Mouse (Mus musculus): ENCODE results near the gene C2cd5. TPM values are rescaled to one million over a fixed set of nuclear protein-coding genes. Genes with fewer than 3 reads are reported as not detected.
"Not testable (repeated sequence)": the region's sequence is repeated elsewhere in the genome, so short reads cannot be mapped to it uniquely, and the experiment has no call there.

C2cd5 gene
- polyA plus RNA-seq, 1 experiment from 2014 or later: 40.7 TPM

DNA sequence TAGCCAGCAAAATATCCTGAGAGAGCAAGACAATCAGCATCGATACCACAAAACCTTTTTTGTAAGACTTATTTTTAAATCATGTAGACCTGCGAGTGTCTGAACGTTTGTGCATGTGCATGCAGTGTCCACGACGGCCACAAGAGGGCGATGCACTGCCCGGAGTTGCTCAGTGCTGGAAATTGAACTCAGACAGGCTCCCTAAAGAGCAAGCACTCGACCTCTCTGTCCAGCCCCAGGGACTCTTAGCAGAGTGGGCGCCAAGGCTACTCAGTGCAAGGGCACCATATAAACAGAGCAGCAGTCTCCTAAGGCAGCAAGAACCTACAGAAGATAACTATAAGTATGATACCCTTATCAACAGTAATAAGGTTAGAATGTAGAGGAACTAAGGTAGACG, 111.2 kb downstream of the C2cd5 start:
- Histone ChIP-seq H3K9ac (no peak overlapping the region), H3K9me3 (ENCODE audit: control insufficient read depth, low read length) (no peaks in the 10 kb centered on the region), H3K4me1 (replicated peaks; ENCODE audit: control insufficient read depth, insufficient read depth, low read length) (peaks cover 15% of the 10 kb centered on the region), H3K36me3 (replicated peaks; ENCODE audit: control insufficient read depth, insufficient read depth) (no peaks in the 10 kb centered on the region), H3K27me3 (ENCODE audit: control insufficient read depth, insufficient read depth, low read length) (no peaks in the 10 kb centered on the region), H3K4me2 (replicated peaks) (no peak overlapping the region), H3K27ac (no peak overlapping the region), H3K4me3 (replicated peaks; ENCODE audit: low read length) (no peak overlapping the region)
- DNase-seq (ENCODE audit: low spot score) (peak; percentile 55), ATAC-seq (ENCODE audit: low FRiP score) (no peak)
- 30% methylated on average over 10 of the region's 10 CpGs for WGBS

DNA sequence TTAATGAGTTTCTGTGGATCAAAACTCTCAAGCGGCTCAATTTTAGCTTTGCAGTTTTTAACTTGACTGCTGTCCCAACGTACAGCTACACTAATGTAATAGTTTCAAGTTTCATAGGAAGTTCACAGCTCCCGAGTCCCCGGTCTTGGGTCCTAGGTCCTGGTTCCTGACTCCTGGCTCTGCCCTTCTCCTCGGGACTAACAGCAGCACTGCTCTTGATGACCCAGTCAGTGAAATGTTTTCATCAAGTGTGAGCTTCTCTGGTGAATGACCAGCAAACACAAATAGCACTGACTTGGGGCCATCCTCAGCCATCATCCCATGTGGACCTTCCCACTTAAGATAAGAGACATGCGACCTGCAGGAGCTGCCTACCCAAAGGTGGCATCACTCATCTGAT, 111.7 kb downstream of the C2cd5 start:
- Histone ChIP-seq H3K27ac (no peak overlapping the region), H3K36me3 (replicated peaks; ENCODE audit: control insufficient read depth, insufficient read depth) (no peaks in the 10 kb centered on the region), H3K9me3 (ENCODE audit: control insufficient read depth, low read length) (no peaks in the 10 kb centered on the region), H3K4me3 (replicated peaks; ENCODE audit: low read length) (no peak overlapping the region), H3K4me1 (replicated peaks; ENCODE audit: control insufficient read depth, insufficient read depth, low read length) (peaks cover 13% of the 10 kb centered on the region), H3K4me2 (replicated peaks) (no peak overlapping the region), H3K9ac (no peak overlapping the region), H3K27me3 (ENCODE audit: control insufficient read depth, insufficient read depth, low read length) (no peaks in the 10 kb centered on the region)
- ATAC-seq (ENCODE audit: low FRiP score): no peak
- WGBS: 81% methylated on average over 6 of the region's 6 CpGs
- no peak for DNase-seq (ENCODE audit: low spot score)

- H3K36me3 ChIP-seq (replicated peaks; ENCODE audit: control insufficient read depth, insufficient read depth): no peaks in the 10 kb centered on the region
- 78% methylated on average over 6 of the region's 6 CpGs for WGBS
- peaks cover 9% of the 10 kb centered on the region for H3K4me1 ChIP-seq (replicated peaks; ENCODE audit: control insufficient read depth, insufficient read depth, low read length)
- H3K9ac ChIP-seq: no peak overlapping the region
- H3K27ac ChIP-seq: no peak overlapping the region
- H3K27me3 ChIP-seq (ENCODE audit: control insufficient read depth, insufficient read depth, low read length): no peaks in the 10 kb centered on the region
- no peak for ATAC-seq (ENCODE audit: low FRiP score)
- H3K4me2 ChIP-seq (replicated peaks): no peak overlapping the region
- H3K9me3 ChIP-seq (ENCODE audit: control insufficient read depth, low read length): no peaks in the 10 kb centered on the region
- H3K4me3 ChIP-seq (replicated peaks; ENCODE audit: low read length): no peak overlapping the region
- DNase-seq (ENCODE audit: low spot score): no peak
These were observed 112.3 kb downstream of the C2cd5 start for GRCm38 (mm10) chr6:142987616-142988015.

GRCm38 (mm10) chr6:142986706-142987105, 113.2 kb downstream of the C2cd5 start:
- H3K36me3 ChIP-seq (replicated peaks; ENCODE audit: control insufficient read depth, insufficient read depth); H3K9me3 ChIP-seq (ENCODE audit: control insufficient read depth, low read length); DNase-seq (ENCODE audit: low spot score); H3K4me2 ChIP-seq (replicated peaks); H3K27ac ChIP-seq; H3K4me3 ChIP-seq (replicated peaks; ENCODE audit: low read length); ATAC-seq (ENCODE audit: low FRiP score); H3K27me3 ChIP-seq (ENCODE audit: control insufficient read depth, insufficient read depth, low read length); H3K4me1 ChIP-seq (replicated peaks; ENCODE audit: control insufficient read depth, insufficient read depth, low read length); H3K9ac ChIP-seq: not testable (repeated sequence)
- 91% methylated on average over 9 of the region's 9 CpGs for WGBS

- 91% methylated on average over 9 of the region's 9 CpGs for WGBS
- not testable (repeated sequence) for H3K4me3 ChIP-seq (replicated peaks; ENCODE audit: low read length); DNase-seq (ENCODE audit: low spot score); H3K9me3 ChIP-seq (ENCODE audit: control insufficient read depth, low read length); H3K9ac ChIP-seq; H3K4me2 ChIP-seq (replicated peaks); H3K4me1 ChIP-seq (replicated peaks; ENCODE audit: control insufficient read depth, insufficient read depth, low read length); H3K36me3 ChIP-seq (replicated peaks; ENCODE audit: control insufficient read depth, insufficient read depth); H3K27ac ChIP-seq; H3K27me3 ChIP-seq (ENCODE audit: control insufficient read depth, insufficient read depth, low read length); ATAC-seq (ENCODE audit: low FRiP score)
These were observed 114.2 kb downstream of the C2cd5 start for GRCm38 (mm10) chr6:142985561-142986238.

GRCm38 (mm10) chr6:142979665-142980660, 120.0 kb downstream of the C2cd5 start:
- H3K9me3 ChIP-seq (ENCODE audit: control insufficient read depth, low read length): 0 out of 2 replicates have a peak, but pooled peaks cover 3% of the 10 kb centered on the region
- peaks cover 22% of the 10 kb centered on the region for H3K4me1 ChIP-seq (replicated peaks; ENCODE audit: control insufficient read depth, insufficient read depth, low read length)
- no peaks in the 10 kb centered on the region for H3K36me3 ChIP-seq (replicated peaks; ENCODE audit: control insufficient read depth, insufficient read depth)
- peak overlapping the region; percentile 63 for H3K27ac ChIP-seq
- DNase-seq (ENCODE audit: low spot score): peak; percentile 42
- WGBS: 29% methylated on average over 6 of the region's 6 CpGs
- peak; percentile 84; the same call in 1 of the 2 replicates for ATAC-seq (ENCODE audit: low FRiP score)
- no peak overlapping the region for H3K4me2 ChIP-seq (replicated peaks)
- no peaks in the 10 kb centered on the region for H3K27me3 ChIP-seq (ENCODE audit: control insufficient read depth, insufficient read depth, low read length)
- H3K9ac ChIP-seq: 0 out of 2 replicates have a peak overlapping the region, but pooled peaks have one; percentile 3
- no peak overlapping the region for H3K4me3 ChIP-seq (replicated peaks; ENCODE audit: low read length)

GRCm38 (mm10) chr6:142977221-142977620, 122.7 kb downstream of the C2cd5 start:
- no peak overlapping the region for H3K4me3 ChIP-seq (replicated peaks; ENCODE audit: low read length)
- ATAC-seq (ENCODE audit: low FRiP score): no peak
- no peak overlapping the region for H3K9ac ChIP-seq
- H3K4me2 ChIP-seq (replicated peaks): no peak overlapping the region
- 48% methylated on average over 1 of the region's 1 CpGs for WGBS
- H3K9me3 ChIP-seq (ENCODE audit: control insufficient read depth, low read length): 0 out of 2 replicates have a peak, but pooled peaks cover 3% of the 10 kb centered on the region
- DNase-seq (ENCODE audit: low spot score): no peak
- peaks cover 22% of the 10 kb centered on the region for H3K4me1 ChIP-seq (replicated peaks; ENCODE audit: control insufficient read depth, insufficient read depth, low read length)
- H3K27ac ChIP-seq: no peak overlapping the region
- no peaks in the 10 kb centered on the region for H3K36me3 ChIP-seq (replicated peaks; ENCODE audit: control insufficient read depth, insufficient read depth)
- no peaks in the 10 kb centered on the region for H3K27me3 ChIP-seq (ENCODE audit: control insufficient read depth, insufficient read depth, low read length)

- no peak overlapping the region for H3K4me3 ChIP-seq (replicated peaks; ENCODE audit: low read length)
- H3K27me3 ChIP-seq (ENCODE audit: control insufficient read depth, insufficient read depth, low read length): no peaks in the 10 kb centered on the region
- 92% methylated on average over 7 of the region's 7 CpGs for whole genome bisulfite sequencing
These were observed 126.7 kb downstream of the C2cd5 start for GRCm38 (mm10) chr6:142973289-142973688.

DNA sequence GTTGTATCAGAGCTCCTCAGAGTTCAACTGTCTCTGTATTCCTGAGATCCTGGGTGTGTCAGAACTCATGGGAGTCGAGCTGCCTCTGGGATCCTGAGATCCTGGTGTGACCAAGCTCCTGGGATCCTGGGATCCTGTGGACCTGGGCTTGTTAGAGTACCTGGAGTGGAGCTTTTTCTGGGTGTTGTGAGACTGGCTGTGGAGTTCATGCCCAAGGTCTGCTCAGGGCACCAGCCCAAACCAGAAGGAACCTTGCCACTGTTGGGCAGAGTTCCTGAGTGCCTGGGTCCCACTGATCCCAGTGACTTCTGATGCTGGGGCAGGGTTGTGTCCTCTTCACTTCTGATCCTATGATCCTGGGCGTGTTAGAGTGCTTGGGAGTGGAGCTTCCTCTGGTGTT, 127.7 kb downstream of the C2cd5 start:
- Histone ChIP-seq H3K4me1 (replicated peaks; ENCODE audit: control insufficient read depth, insufficient read depth, low read length) (no peaks in the 10 kb centered on the region), H3K27me3 (ENCODE audit: control insufficient read depth, insufficient read depth, low read length) (no peaks in the 10 kb centered on the region), H3K4me3 (replicated peaks; ENCODE audit: low read length) (no peak overlapping the region), H3K9me3 (ENCODE audit: control insufficient read depth, low read length) (no peaks in the 10 kb centered on the region), H3K9ac (no peak overlapping the region), H3K36me3 (replicated peaks; ENCODE audit: control insufficient read depth, insufficient read depth) (no peaks in the 10 kb centered on the region), H3K4me2 (replicated peaks) (no peak overlapping the region), H3K27ac (no peak overlapping the region)
- WGBS: 61% methylated on average over 2 of the region's 2 CpGs
- ATAC-seq (ENCODE audit: low FRiP score) (no peak), DNase-seq (ENCODE audit: low spot score) (no peak)

More at GRCm38 (mm10) chr6:142973289-142973688, 126.7 kb downstream of the C2cd5 start:
- Histone ChIP-seq H3K27ac (no peak overlapping the region), H3K9ac (no peak overlapping the region), H3K4me2 (replicated peaks) (no peak overlapping the region), H3K36me3 (replicated peaks; ENCODE audit: control insufficient read depth, insufficient read depth) (no peaks in the 10 kb centered on the region), H3K4me1 (replicated peaks; ENCODE audit: control insufficient read depth, insufficient read depth, low read length) (no peaks in the 10 kb centered on the region), H3K9me3 (ENCODE audit: control insufficient read depth, low read length) (no peaks in the 10 kb centered on the region)
- DNase-seq (ENCODE audit: low spot score) (no peak), ATAC-seq (ENCODE audit: low FRiP score) (no peak)

All from hindbrain, embryonic 14.5 days (tissue).